9 mouse cellular contexts compared by ENCODE assay signal in genomic region chr16:32682194-32682593, GRCm38 (mm10). TPM values are rescaled to one million over a fixed set of nuclear protein-coding genes. Genes with fewer than 3 reads are reported as not detected.
DNase-seq lines count a peak whose midpoint lies in the region; ATAC-seq and TF ChIP-seq lines count a peak whose summit lies in the region.
"Had no signal": no experiment of that assay in that cellular context is flagged by ENCODE, and none has a peak within 500 bp of the region (broad histone marks: within the 10 kb centered on the region; RNA-seq: fewer than 3 reads in every experiment).

No protein-coding gene starts in this region.

- H3K4me2 ChIP-seq in midbrain, embryonic 13.5 days (replicated peaks) = no peak overlapping the region

- ATAC-seq in midbrain, embryonic 13.5 days = peak; percentile 26; the same call in 1 of the 2 replicates

- H3K9me3 ChIP-seq in ES-E14 (ENCODE audit: control insufficient read depth, insufficient read depth, low read depth, low read length) = no peaks in the 10 kb centered on the region
- no peaks in the 10 kb centered on the region for H3K9me3 ChIP-seq in midbrain, embryonic 13.5 days

- no peak overlapping the region for H3K27ac ChIP-seq in ES-E14 (ENCODE audit: insufficient read depth, low read depth, low read length, poor library complexity, severe bottlenecking)
- H3K27ac ChIP-seq in layer of hippocampus, adult 2 months = no peak overlapping the region
- H3K27ac ChIP-seq in midbrain, embryonic 13.5 days = no peak overlapping the region
- H3K27ac ChIP-seq: macrophage had no signal

- peak; percentile 90 for TF ChIP-seq CTCF in layer of hippocampus, adult 2 months (conservative IDR thresholded peaks at IDR 0.05)

- H3K4me3 ChIP-seq in ES-E14 (ENCODE audit: insufficient read depth in 1 of 2, low read depth in 1 of 2, low read length in 2 of 2, poor library complexity in 1 of 2, severe bottlenecking in 1 of 2) = no peak overlapping the region
- H3K4me3 ChIP-seq in layer of hippocampus, adult 2 months = no peak overlapping the region
- no peak overlapping the region for H3K4me3 ChIP-seq in midbrain, embryonic 13.5 days (replicated peaks)

- H3K4me1 ChIP-seq in ES-E14 (ENCODE audit: control insufficient read depth in 2 of 2, insufficient read depth in 2 of 2, low read length in 2 of 2, poor library complexity in 1 of 2) = peaks cover 0 to 15% of the 10 kb centered on the region in 2 experiments; a peak in 1 of 4 replicates
- H3K4me1 ChIP-seq in midbrain, embryonic 13.5 days (replicated peaks) = no peaks in the 10 kb centered on the region; the same call in 1 of the 2 replicates

- peak; percentile 63 to 86 for DNase-seq in left cerebral cortex, adult 18-20 months (ENCODE audit: low spot score in 2 of 2)
- no peak for DNase-seq in left cerebral cortex, adult 11 months (ENCODE audit: low spot score)
- peak; percentile 76 for DNase-seq in ES-E14 (ENCODE audit: low read depth, low spot score)
- DNase-seq in c-Kit-positive CD71-positive TER-119-positive erythroid progenitor cells, embryonic 14.5 days (ENCODE audit: low spot score) = peak; percentile 79
- DNase-seq in gastrocnemius, postnatal 10 days = peak; percentile 78
- DNase-seq in layer of hippocampus, adult 2 months (ENCODE audit: low spot score in 2 of 2) = peak; percentile 44 to 76
- DNase-seq in thymus, postnatal 36 days = peak; percentile 61 to 64

- WGBS in midbrain, embryonic 13.5 days = 32% methylated on average over 5 of the region's 5 CpGs

- H3K36me3 ChIP-seq in ES-E14 (ENCODE audit: control insufficient read depth, insufficient read depth, low read length, poor library complexity, severe bottlenecking) = peaks cover 36% of the 10 kb centered on the region
- H3K36me3 ChIP-seq in midbrain, embryonic 13.5 days = peaks cover 51% of the 10 kb centered on the region

- no peak overlapping the region for H3K9ac ChIP-seq in ES-E14 (ENCODE audit: insufficient read depth, low read depth, low read length, poor library complexity, severe bottlenecking)
- H3K9ac ChIP-seq in midbrain, embryonic 13.5 days (replicated peaks) = no peak overlapping the region

- no peaks in the 10 kb centered on the region for H3K27me3 ChIP-seq in midbrain, embryonic 13.5 days

- in situ Hi-C loops in ES-E14 (cut with MboI; ENCODE audit: low sequenced_read_pairs in 2 of 2, unreplicated experiment in 2 of 2) = no loop called here

TF ChIP-seq in ES-E14, 5 proteins besides CTCF, POLR2A, EP300 and RAD21:
- TF ChIP-seq ZC3H11A (IDR thresholded peaks at IDR 0.05; ENCODE audit: borderline replicate concordance, low read depth, low read length) = no peak
- TF ChIP-seq CHD2 (IDR thresholded peaks at IDR 0.05; ENCODE audit: low read depth, low read length) = no peak
- TF ChIP-seq HCFC1 (IDR thresholded peaks at IDR 0.05; ENCODE audit: borderline replicate concordance, insufficient read depth, low read length) = no peak
- TF ChIP-seq MAFK (IDR thresholded peaks at IDR 0.05; ENCODE audit: insufficient read depth, low read depth, low read length) = no peak
- TF ChIP-seq ZNF384 (IDR thresholded peaks at IDR 0.05; ENCODE audit: low read depth, low read length) = no peak
TF ChIP-seq in ES-E14: peak in this region for 0.

RNA-seq across cellular contexts. Expression of gene Tnk2, which starts 38.5 kb away (rescaled TPM):
- total RNA-seq in left cerebral cortex, adult 18-20 months (2021) = 100 to 1,000 TPM; 245 to 253 TPM
- 47.1 and 63.7 TPM in 2 replicates for total RNA-seq in ES-E14 (2012; rRNA removed)
- total RNA-seq in gastrocnemius, postnatal 10 days (2021) = 10 to 100 TPM; 51.6 to 82.2 TPM
- 100 to 1,000 TPM; 210 to 212 TPM for total RNA-seq in layer of hippocampus, adult 2 months (2021)
- 15.6 and 17.7 TPM in 2 replicates for polyA plus RNA-seq in midbrain, embryonic 13.5 days (2015; fragmentation: Nextera tagmentation; extraction: Ambion mirVana)

RNA-seq across cellular contexts. Expression of gene Muc4, which starts 53.5 kb away (rescaled TPM):
- total RNA-seq in left cerebral cortex, adult 18-20 months (2021) = not detected
- 0.11 and 0.13 TPM in 2 replicates for total RNA-seq in ES-E14 (2012; rRNA removed)
- under 1 TPM; 0.07 to 0.47 TPM for total RNA-seq in gastrocnemius, postnatal 10 days (2021)
- total RNA-seq in layer of hippocampus, adult 2 months (2021) = not detected
- polyA plus RNA-seq in midbrain, embryonic 13.5 days (2015; fragmentation: Nextera tagmentation; extraction: Ambion mirVana) = not detected in 2 replicates
- polyA plus RNA-seq: macrophage had no signal
